8 mouse cellular contexts compared by ENCODE assay signal in genomic region chr4:132731616-132732015, GRCm38 (mm10). TPM values are rescaled to one million over a fixed set of nuclear protein-coding genes. Genes with fewer than 3 reads are reported as not detected.
DNase-seq lines count a peak whose midpoint lies in the region; ATAC-seq and TF ChIP-seq lines count a peak whose summit lies in the region.

No protein-coding gene starts in this region.

- no peaks in the 10 kb centered on the region for H3K27me3 ChIP-seq in kidney, postnatal 0 days (ENCODE audit: insufficient read depth, low read length)
- H3K27me3 ChIP-seq in hindbrain, embryonic 16.5 days (replicated peaks; ENCODE audit: control insufficient read depth, insufficient read depth, low read length) = no peaks in the 10 kb centered on the region
- H3K27me3 ChIP-seq in myocyte (ENCODE audit: control insufficient read depth, insufficient read depth, insufficient read length) = no peaks in the 10 kb centered on the region

- peak overlapping the region; percentile 56 for H3K4me3 ChIP-seq in kidney, postnatal 0 days (replicated peaks; ENCODE audit: low read depth, low read length)
- peak overlapping the region; percentile 68 for H3K4me3 ChIP-seq in brown adipose tissue, adult 24 weeks (ENCODE audit: insufficient read depth, low read depth, low read length)
- H3K4me3 ChIP-seq in hindbrain, embryonic 16.5 days (ENCODE audit: low read length) = peak overlapping the region; percentile 68
- H3K4me3 ChIP-seq in myocyte = peak overlapping the region; percentile 42

- H3K9ac ChIP-seq in kidney, postnatal 0 days (ENCODE audit: low read depth, low read length) = peak overlapping the region; percentile 56
- H3K9ac ChIP-seq in hindbrain, embryonic 16.5 days (ENCODE audit: low read depth, low read length) = peak overlapping the region; percentile 76

- no peaks in the 10 kb centered on the region for H3K79me2 ChIP-seq in myocyte (ENCODE audit: control insufficient read depth, insufficient read depth)

- no peaks in the 10 kb centered on the region for H3K9me3 ChIP-seq in kidney, postnatal 0 days (replicated peaks; ENCODE audit: low read length)
- no peaks in the 10 kb centered on the region for H3K9me3 ChIP-seq in hindbrain, embryonic 16.5 days (ENCODE audit: control insufficient read depth, low read length)

- no peak overlapping the region for H3K27ac ChIP-seq in kidney, postnatal 0 days
- no peak overlapping the region for H3K27ac ChIP-seq in brown adipose tissue, adult 24 weeks (replicated peaks; ENCODE audit: low read depth, low read length)
- H3K27ac ChIP-seq in hindbrain, embryonic 16.5 days (ENCODE audit: low read depth, low read length) = no peak overlapping the region

- no peaks in the 10 kb centered on the region for H3K36me3 ChIP-seq in kidney, postnatal 0 days (ENCODE audit: insufficient read depth, low read length)
- H3K36me3 ChIP-seq in hindbrain, embryonic 16.5 days (ENCODE audit: control insufficient read depth, insufficient read depth, low read length) = peaks cover 8% of the 10 kb centered on the region
- H3K36me3 ChIP-seq in myocyte (ENCODE audit: control insufficient read depth, insufficient read depth) = no peaks in the 10 kb centered on the region

- no peak for TF ChIP-seq CTCF in kidney, postnatal 0 days (IDR thresholded peaks at IDR 0.05; ENCODE audit: low read depth)

- no peak for DNase-seq in kidney, postnatal 0 days (ENCODE audit: low spot score)
- DNase-seq in kidney, postnatal 36 days = no peak
- no peak for DNase-seq in right cerebral cortex, adult 18-20 months
- no peak for DNase-seq in thymus, postnatal 10 days (ENCODE audit: low spot score in 2 of 2)
- DNase-seq in thymus, postnatal 4 days = no peak

- no peaks in the 10 kb centered on the region for H3K4me1 ChIP-seq in kidney, postnatal 0 days (replicated peaks; ENCODE audit: insufficient read depth, low read length)
- H3K4me1 ChIP-seq in brown adipose tissue, adult 24 weeks (ENCODE audit: control insufficient read depth, insufficient read depth, insufficient read length, low read length) = 0 out of 2 replicates have a peak, but pooled peaks cover 3% of the 10 kb centered on the region
- H3K4me1 ChIP-seq in hindbrain, embryonic 16.5 days (ENCODE audit: control insufficient read depth, insufficient read depth, low read depth, low read length) = peaks cover 7% of the 10 kb centered on the region

- peak overlapping the region; percentile 2 for H3ac ChIP-seq in myocyte (ENCODE audit: control insufficient read depth, insufficient read length)

- TF ChIP-seq POLR2A in myocyte (IDR thresholded peaks at IDR 0.05; ENCODE audit: insufficient read length, low read depth) = no peak

- no peak for ATAC-seq in kidney, postnatal 0 days (replicated peaks; ENCODE audit: low FRiP score, low read depth)
- no peak for ATAC-seq in hindbrain, embryonic 16.5 days

- WGBS in kidney, postnatal 0 days = 44% methylated on average over 12 of the region's 12 CpGs
- WGBS in hindbrain, embryonic 16.5 days = 49% methylated on average over 12 of the region's 12 CpGs

- H3K4me2 ChIP-seq in kidney, postnatal 0 days (ENCODE audit: low read length) = peak overlapping the region; percentile 88
- peak overlapping the region; percentile 89 for H3K4me2 ChIP-seq in hindbrain, embryonic 16.5 days (ENCODE audit: low read length)
- H3K4me2 ChIP-seq in myocyte (ENCODE audit: low read depth) = peak overlapping the region; percentile 97

TF ChIP-seq in myocyte, 11 proteins besides CTCF, POLR2A, EP300 and RAD21:
- TF ChIP-seq MYOG (IDR thresholded peaks at IDR 0.05; ENCODE audit: control insufficient read depth in 1 of 3, insufficient read depth in 1 of 3, insufficient read length in 2 of 3, low read depth in 2 of 3) = no peak
- no peak for TF ChIP-seq MAX (IDR thresholded peaks at IDR 0.05; ENCODE audit: low read depth)
- no peak for TF ChIP-seq CEBPB (IDR thresholded peaks at IDR 0.05; ENCODE audit: insufficient read depth, poor library complexity, severe bottlenecking)
- no peak for TF ChIP-seq REST (IDR thresholded peaks at IDR 0.05; ENCODE audit: insufficient read depth, insufficient read length)
- no peak for TF ChIP-seq SRF (IDR thresholded peaks at IDR 0.05; ENCODE audit: control insufficient read depth, insufficient read length, low read depth)
- no peak for TF ChIP-seq POLR2AphosphoS2 (IDR thresholded peaks at IDR 0.05; ENCODE audit: insufficient read length, low read depth)
- no peak for TF ChIP-seq E2F4 (IDR thresholded peaks at IDR 0.05; ENCODE audit: insufficient read depth)
- no peak for TF ChIP-seq USF1 (IDR thresholded peaks at IDR 0.05; ENCODE audit: low read depth)
- TF ChIP-seq TCF3 (IDR thresholded peaks at IDR 0.05; ENCODE audit: insufficient read length, low read depth) = no peak
- no peak for TF ChIP-seq TCF12 (IDR thresholded peaks at IDR 0.05; ENCODE audit: insufficient read depth, poor library complexity, severe bottlenecking)
- TF ChIP-seq MYOD1 (IDR thresholded peaks at IDR 0.05; ENCODE audit: control insufficient read depth in 1 of 3, insufficient read length in 2 of 3, low read depth in 2 of 3) = no peak
TF ChIP-seq in myocyte: peak in this region for 0.

RNA-seq across cellular contexts. Expression of gene Xkr8, which starts 0.7 kb away (rescaled TPM):
- 4.2 and 4.4 TPM in 2 replicates for polyA plus RNA-seq in kidney, postnatal 0 days (2015; fragmentation: Nextera tagmentation; extraction: Ambion mirVana)
- polyA plus RNA-seq in brown adipose tissue, adult 24 weeks (2012; ENCODE audit: insufficient read depth, insufficient read length, missing spikeins) = 2.5 and 2.7 TPM in 2 replicates
- polyA plus RNA-seq in hindbrain, embryonic 16.5 days (2015; fragmentation: Nextera tagmentation; extraction: Ambion mirVana) = 6.2 and 6.4 TPM in 2 replicates
- polyA plus RNA-seq in myocyte (2012; fragmentation: generic; extraction: Trizol) = 4.7 TPM

RNA-seq across cellular contexts. Expression of gene Smpdl3b, which starts 25.4 kb away (rescaled TPM):
- 9.0 and 9.5 TPM in 2 replicates for polyA plus RNA-seq in kidney, postnatal 0 days (2015; fragmentation: Nextera tagmentation; extraction: Ambion mirVana)
- 0.92 TPM in 1 of 2 replicates, not detected in the other for polyA plus RNA-seq in brown adipose tissue, adult 24 weeks (2012; ENCODE audit: insufficient read depth, insufficient read length, missing spikeins)
- polyA plus RNA-seq in hindbrain, embryonic 16.5 days (2015; fragmentation: Nextera tagmentation; extraction: Ambion mirVana) = 0.64 and 1.2 TPM in 2 replicates
- 18.0 TPM for polyA plus RNA-seq in myocyte (2012; fragmentation: generic; extraction: Trizol)

RNA-seq across cellular contexts. Expression of gene Rpa2, which starts 36.5 kb away (rescaled TPM):
- polyA plus RNA-seq in kidney, postnatal 0 days (2015; fragmentation: Nextera tagmentation; extraction: Ambion mirVana) = 60.0 and 65.7 TPM in 2 replicates
- 3.5 and 6.6 TPM in 2 replicates for polyA plus RNA-seq in brown adipose tissue, adult 24 weeks (2012; ENCODE audit: insufficient read depth, insufficient read length, missing spikeins)
- polyA plus RNA-seq in hindbrain, embryonic 16.5 days (2015; fragmentation: Nextera tagmentation; extraction: Ambion mirVana) = 40.7 and 43.6 TPM in 2 replicates
- polyA plus RNA-seq in myocyte (2012; fragmentation: generic; extraction: Trizol) = 13.9 TPM
